Mouse (Mus musculus): Measurements from ENCODE around the gene Gm36028. TPM values are rescaled to one million over a fixed set of nuclear protein-coding genes. Genes with fewer than 3 reads are reported as not detected.

Gm36028 gene
- total RNA-seq (2021), result 0.34 and 0.41 TPM in 2 replicates
- long read RNA-seq, experiment 1, partial matches to known transcripts, result 0 of 1 reads
- long read RNA-seq, experiment 1, other reads (novel, unspliced or antisense), result 0 of 1 reads
- long read RNA-seq, experiment 2, partial matches to known transcripts, result 0 of 3 reads
- long read RNA-seq, experiment 2, other reads (novel, unspliced or antisense), result 1 of 3 reads

DNA sequence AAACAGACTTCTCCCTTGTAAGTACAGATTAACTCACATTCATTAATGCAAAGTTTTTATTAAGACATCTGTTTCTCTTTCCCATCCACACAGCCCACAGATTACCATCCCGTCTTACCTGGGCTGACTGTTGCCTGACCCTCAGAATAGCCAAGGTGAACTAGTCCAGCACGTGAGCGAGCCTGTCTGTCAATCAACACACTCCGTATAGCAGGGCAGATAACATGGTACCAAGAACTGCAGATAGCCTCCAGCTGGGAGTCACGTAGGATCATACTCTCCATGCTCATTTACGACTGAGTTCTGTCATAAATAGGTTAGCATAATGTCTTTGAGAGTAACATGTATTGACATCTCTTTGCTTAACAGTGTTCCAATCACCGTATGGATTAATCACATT, at the start of gene Gm36028:
Gm36028 (minus strand) TSS at position 118 of the 400 bp plus-strand sequence.
- no peak for DNase-seq

DNA sequence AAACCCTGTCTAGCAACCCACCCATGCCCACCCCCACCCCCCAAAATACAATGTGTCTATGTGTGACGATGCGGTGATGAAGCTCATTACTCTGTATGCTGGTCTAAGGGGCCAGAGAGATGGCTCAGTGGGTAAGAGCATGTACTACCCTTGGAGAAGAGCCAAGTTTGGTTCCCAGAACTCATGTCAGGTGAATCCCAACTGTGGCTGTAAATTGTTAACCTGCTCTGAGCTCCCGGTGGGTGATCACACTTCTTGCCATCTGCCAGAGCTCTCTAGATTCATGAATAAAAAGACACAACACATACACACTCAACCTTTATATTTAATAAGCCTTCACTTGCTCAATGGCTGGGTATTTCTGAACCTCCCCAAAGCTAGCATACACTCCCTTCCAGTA, 45.5 kb upstream of the Gm36028 start:
- no peak for DNase-seq

DNA sequence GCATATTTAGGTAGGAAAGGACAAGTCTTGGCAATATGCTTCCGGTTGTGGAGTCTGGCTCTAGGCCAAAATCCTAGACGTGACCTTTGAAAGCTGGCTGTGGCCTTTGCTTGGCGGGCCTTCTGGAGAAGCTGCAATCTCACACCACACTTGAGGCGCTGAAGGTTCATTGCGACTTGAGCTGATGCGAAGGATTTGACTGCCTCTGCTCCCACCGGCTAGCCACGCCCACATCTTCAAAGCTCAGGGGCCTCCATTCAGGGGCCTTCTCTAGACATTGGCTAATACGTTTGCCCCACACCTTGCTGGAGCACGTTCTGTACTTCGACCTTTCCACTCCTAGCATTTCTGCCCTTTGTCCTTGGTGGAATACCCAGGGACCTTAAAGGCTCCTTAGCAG, 40.4 kb upstream of the Gm36028 start:
- no peak for DNase-seq

DNA sequence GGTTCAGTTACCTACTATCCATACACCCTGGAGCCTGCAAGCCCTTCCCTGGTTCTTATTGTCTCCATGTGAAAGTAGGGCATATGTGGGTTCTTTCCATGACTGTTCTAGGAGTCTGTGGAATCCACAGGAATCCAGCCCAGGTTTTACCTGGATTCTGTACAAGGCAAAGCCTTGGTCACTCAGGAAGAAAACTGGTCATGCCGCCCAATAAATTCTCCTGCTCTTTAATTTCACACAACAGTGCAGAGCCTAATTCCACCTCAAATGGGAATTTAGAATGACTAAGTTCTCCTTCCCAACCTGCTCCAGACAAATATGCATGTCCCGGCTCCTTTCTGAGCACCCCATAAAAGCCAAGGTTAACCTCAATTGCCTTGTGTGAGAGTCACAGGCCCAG, 38.4 kb upstream of the Gm36028 start:
- peak; percentile 51 for DNase-seq

DNA sequence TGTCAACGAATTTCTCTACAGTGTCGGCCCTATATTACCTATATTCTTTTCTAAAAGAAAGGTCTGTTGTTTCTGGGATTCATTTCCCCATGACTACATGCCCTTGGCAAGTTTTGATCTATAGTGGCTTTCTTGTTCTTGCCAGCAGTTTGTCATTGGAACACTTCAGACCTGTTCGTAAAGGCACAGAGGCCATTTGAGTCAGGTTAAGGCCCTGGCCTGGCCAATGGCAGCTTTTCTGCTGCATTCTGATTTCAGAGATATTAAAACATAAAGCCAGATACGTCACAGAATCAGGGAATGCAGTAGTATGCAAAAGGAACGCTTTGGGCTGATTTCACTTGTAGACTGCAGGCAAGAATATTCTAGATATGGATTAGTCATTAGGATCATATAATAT, 37.8 kb upstream of the Gm36028 start:
- DNase-seq, result no peak

DNA sequence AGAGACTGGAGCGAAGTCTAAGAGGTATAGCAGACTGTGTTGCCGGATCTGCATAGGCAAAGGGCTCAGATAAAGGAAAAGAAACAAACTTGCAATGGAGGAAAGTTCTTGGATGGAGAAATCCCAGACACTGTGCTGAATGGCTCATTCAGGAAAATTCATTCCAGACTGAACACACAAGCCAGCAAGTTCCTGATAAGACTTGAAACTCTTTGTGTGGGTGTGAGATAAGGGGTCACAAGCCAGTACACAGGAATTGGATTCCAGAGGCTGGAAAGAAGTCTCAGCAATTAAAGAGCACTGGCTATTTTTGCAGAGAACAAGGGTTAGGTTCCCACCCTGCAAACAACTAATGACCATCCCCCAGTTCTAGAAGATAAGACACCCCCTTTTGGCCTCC, 33.0 kb upstream of the Gm36028 start:
- no peak for DNase-seq

DNA sequence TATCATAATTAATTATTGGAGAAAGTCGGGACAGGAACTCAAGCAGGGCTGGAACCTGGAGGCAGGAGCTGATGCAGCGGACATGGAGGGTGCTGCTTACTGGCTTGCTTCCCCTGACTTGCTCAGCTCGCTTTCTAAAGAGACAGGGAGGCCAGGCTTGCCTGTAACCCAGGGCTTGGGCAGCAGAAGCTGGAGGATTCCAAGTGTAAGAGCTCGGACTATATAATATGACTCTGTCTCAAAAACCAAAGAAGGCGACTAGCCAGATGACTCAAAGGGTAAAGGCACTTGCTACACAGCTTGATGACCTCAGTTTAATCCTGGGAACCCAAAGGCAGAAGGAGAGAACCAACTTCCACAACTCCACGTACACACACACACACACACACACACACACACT, 32.4 kb upstream of the Gm36028 start:
- DNase-seq, result no peak

DNA sequence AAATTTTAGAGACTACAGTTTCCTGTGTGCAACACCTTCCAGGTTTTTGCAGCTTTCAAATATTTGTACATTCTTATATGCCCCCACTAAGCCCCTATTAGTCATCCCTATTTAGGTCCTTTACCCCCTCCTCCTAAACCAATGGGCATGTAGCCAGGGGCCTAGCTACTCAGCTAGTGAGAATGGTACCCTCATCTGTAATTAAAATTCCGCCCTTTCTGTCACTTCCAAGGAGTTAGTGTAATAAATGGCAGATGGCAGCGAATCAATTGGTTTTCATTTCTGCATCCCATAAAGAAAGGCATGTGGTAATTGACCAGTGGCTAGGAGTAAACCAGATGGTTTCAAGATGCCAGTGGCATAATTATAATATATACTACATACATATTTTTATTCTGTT, 31.7 kb upstream of the Gm36028 start:
- no peak for DNase-seq

DNA sequence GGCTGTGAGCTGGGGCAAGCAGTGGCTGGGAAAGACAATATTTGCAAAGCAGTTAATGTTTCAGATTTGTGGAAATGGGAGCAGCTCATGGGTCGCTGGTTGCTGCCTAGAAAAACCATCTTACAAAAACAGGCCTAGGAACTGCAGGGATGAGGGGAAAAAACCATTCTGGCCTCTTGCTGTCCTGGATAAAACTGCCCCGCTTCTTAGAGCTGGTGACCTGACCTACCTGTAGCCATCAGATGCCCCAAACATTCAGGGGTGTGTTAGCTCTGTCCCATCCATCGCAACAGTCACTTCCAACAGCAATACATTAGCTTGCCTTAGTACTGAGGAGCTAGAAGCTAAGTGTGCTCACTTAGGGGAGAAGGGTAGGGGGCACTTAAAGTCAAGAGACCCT, 28.0 kb upstream of the Gm36028 start:
- no peak for DNase-seq

DNA sequence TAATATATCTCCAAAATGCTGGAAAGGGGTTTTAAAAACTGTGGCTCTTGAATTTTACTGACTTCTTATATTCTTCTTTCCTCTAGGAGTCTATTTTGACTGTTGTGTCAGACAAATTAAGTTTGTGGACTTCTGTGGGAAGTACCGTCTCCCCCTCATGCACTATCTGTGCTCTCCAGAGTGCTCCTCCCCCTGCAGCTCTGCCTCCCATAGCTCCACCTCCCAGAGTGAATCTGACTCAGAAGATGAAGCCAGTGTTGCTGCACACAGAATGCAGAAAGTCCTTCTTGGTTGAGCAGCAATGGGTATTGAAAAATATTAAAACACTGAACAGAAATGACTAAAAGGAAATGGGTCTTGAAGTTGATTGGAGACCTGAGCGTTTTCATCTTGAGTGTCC, 20.2 kb upstream of the Gm36028 start:
- DNase-seq, result peak; percentile 66

DNA sequence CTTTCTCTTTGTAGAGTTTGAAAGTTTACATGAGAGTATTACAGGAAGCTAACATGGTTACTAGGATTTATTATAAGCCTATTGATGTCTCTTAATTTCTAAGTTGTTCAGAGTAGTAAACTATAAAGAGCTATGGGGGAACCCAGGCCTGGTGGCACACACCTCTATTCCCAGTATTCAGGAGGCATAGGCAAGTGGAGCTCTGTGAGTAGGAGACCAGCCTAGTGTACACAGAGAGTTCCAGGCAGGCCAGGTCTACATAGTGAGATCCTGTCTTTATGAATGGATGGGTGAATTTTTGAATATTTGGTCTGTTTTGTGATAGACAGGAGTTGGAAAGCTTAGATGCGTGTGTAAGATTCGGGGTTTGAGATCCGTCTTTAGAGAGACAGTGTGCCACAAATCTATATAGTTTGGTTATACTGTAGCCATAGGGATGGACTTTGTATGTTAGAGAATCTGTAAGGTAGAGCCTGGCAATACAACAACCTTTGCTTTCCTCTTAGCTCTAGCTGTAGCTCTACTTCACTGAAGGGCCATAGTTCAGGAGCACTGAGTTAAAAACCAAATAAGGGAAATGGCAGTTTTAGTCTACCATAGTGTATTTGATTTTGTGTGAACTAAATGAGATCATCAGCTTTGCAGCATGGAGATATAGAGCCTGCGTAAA, 18.9 kb upstream of the Gm36028 start:
- no peak for DNase-seq

DNA sequence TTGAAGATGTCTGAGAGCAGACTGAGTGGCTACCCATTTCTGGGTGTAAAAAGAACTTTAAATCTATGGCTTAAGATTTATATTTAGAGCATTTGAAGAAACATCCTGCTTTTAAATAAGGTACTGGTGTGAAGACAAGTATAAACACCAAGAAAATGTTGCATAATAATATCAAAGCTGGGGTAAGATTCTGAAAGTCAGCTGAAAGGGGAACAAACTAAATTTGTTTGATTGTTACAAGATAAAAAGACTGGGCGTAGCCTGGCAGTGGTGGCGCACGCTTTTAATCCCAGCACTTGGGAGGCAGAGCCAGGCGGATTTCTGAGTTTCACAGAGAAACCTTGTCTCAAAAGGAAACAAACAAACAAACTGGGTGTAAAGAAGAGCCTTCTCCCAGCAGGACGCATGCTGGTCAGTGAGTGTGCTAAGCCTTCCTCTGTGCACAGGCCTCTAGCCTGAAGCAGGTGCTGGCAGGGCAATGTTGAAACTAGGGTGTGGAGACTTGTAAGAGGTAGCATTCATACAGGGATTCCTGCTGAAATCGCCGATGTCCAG, 18.1 kb upstream of the Gm36028 start:
- DNase-seq, result no peak

DNA sequence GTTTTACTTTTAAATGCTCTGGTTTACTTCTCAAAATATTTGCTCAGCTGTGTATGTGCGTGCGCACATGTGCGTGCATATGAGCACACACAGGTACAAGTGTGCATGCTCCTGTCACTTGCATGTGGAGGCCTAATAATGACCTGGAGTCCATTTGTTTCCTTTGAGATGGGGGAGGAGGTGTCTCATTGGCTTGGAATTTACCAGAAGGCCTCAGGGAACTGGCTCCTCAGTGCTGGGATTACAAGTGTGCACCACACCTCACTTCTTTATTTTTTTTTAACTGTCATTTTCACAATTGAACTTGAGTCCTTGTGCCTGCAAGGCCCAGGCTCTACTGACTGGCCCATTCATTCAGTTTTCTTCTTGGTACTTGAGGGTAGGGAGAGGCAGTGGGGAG, 16.5 kb upstream of the Gm36028 start:
- no peak for DNase-seq

DNA sequence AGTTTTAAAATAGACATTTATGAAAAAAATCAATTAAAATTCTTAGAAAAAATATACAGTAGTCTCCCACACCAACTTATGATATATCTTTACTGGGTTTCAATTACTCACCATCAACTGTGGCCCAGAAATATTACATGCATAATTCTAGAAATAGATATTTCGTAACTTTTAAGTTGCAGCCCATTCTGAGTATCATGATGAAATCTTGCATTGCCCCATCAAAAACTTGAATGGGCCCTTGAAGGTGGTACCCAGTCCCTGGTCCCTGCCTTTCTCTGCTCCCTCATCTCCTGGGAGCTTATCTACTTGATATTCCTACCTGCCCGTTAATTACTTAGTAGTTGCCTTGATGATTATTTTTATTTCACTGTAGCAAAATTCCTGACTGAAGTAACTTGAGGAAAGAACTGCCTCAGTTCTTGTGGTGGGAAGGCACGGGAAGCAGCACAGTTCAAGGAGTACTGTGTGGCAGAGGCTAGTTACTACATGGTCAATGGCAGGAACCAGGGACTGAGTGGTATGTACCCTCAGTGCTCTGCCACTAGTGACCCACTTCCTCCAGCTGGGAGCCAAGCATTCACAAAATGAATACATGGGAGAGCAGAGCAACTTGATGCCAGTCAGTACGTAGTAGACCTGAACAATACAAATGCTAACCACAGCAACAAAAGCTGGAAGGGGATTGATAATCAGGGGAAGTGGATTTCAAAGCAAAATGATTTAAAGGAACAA, 13.7 kb upstream of the Gm36028 start:
- no peak for DNase-seq

DNA sequence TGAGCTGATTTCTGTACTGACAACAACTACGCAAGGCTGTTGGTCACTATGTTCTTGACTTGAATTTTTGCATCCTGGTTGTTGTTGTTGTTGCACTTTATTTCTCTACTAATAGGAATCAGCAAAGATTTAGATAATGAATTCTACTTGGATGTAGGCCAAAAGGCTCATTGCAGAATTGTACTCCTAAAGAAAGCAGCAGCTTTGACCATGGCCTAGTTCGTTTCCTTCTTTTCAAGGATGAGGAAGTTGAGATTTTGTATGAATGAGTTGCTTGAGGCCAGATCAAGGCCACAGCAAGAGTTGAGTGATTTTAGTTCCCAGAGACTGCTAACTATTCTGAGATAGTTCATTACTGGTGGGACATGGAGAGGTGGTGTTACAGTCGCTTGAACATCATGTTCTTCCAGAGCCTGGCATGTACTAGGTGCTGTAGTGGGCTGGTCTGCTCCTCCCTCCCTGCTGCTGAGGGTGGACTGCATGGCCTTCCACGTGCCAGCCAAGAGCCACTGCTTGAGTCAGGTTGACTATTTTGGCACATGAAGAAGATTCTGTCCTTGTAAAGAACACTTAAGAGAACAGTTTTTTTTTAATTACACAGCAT, 10.3 kb upstream of the Gm36028 start:
- DNase-seq, result peak; percentile 79

DNA sequence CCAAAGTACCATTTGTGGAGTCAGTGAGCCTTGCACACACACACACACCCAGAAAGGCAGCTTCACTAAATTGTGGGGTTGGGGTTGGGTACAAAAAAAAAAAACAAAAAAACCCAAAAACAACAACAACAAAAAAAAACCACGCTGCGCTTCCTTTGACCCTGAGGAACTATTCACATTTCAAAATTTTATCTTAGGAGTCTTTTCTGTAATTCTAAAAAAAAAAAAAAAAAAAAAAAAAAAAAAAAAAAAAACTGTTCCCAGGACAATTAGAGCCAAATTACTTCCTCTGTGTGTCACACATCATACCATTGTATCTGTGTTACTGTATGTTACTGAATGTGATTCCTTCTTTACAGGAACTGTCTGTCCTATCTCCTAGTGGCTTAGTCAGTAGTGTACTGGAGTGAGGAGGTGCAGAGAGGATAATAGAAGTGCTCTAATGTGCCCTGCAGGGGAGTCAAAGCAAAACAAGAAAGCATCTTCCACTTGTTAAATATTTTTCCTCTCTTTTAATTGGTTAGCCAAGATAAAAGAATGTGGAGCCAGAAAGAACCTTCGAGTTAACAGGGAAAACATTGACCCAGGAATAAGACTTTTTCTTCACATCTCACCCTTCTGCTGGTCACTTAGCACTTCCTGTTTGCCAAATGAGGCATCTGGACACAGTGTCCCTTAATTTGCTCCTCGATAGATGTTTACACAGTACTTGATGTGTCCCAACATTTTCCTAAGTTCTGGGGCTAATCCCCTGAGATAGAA, 8.7 kb upstream of the Gm36028 start:
- DNase-seq, result no peak

DNA sequence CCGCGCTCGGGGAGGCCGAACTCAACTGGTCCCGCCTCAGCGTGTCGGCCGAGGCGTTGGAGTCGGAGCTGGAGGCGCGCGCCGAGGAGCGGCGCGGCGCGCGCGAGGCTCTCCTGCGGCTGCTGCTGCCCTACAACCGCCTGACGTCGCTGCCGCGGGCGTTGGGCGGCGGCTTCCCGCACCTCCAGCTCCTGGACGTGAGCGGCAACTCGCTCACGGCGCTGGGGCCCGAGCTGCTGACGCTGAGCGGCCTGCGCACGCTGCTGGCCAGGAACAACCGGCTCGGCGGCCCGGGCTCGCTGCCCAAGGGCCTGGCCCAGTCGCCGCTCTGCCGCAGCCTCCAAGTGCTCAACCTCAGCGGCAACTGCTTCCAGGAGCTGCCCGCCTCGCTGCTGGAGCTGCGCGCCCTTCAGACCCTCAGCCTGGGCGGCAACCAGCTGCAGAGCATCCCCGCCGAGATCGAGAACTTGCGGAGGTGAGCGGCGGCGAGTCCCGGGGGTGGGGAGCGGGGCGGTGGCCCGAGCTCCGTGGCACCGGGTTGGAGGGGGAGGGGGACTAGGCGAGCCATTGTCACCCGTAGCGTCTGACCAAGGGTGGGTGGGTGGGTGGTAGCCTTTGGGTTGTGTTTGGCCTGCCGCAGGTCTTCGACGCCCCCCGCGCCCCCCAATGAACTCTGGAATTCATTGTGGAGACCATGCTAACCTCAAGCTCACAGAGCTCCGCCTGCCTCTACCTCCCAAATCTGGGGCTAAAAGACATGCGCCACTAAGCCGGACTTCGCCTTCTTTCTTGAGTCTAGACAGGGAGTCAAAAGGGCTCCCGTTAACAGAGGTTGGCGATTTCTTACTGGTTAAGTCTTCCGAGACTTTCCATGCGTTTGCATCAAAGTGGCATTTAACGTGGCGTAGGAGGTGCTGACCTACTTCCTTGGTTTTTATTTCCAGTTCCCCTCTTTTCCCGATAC, 7.8 kb upstream of the Gm36028 start:
- peak; percentile 69 for DNase-seq

DNA sequence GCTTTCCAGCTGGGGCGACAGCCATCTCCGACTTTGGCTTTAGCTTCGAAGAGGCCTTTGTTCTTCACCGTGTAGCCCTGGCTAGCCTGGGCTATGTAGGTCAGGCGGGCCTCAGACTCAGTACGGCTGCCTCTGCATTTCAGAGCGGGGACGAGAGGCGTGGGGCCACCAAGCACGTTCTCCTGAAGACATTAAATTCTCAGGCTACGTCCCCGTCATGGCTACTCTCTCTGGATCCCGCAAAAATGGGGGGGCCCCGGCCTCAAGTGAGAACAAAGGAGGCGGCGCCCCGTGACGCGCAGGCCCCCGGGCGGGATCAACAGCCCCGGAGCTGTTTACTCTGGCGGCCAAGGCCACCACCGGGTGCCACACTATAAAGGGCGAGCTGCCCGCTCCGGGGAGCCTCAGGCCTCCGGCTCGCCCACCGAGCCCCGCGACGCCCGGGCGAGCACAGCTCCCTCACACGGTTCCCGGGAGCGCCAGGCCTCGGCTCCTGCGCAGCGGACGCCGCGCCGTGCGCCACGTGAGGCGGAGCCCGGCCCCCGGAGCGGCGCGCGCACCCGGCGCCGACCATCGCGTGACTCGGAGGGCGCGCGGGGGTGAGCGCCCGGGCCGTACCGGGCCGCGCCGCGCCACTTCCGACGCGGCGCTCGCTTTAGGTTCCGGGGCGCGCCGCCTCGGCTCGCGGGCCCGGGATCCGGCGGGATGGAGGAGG, 7.0 kb upstream of the Gm36028 start, which contains the start of gene Lrrc58:
Lrrc58 (plus strand) TSS at position 599 of the 715 bp plus-strand sequence.
- DNase-seq, result peak; percentile 92

DNA sequence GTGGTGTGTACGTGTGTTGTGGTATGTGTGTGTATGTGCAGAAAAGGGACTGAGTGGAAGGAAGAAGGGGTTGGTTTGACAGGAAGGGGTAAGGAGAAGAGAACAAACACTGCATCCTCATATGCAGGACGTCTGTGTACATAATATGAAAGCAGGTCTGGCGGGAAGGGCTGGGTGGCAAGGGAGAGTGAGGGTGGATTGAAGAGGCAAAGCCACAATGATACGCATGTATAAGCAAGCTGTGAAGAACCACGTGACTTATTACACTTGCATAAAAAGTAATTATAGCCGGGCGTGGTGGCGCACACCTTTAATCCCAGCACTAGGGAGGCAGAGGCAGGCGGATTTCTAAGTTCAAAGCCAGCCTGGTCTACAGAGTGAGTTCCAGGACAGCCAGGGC, 4.9 kb upstream of the Gm36028 start:
- no peak for DNase-seq

DNA sequence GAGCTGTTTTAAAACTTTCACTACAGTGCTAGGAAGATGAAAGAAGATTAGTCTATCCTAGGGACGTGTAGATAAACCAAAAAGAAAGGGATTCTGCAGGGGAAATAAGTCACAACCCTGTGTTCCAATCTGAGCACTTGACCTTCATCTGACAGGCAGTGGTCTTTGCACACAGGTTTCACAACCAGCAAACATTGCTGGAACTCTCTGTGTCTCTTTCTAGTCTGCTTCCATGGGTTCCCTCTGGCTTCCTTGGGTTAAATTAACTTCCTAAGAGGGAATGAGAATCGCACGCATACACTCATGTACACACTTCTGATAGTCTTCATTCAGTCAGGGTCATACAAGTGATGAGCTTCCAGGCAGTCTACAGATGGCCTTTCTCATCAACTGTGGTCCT, 2.9 kb upstream of the Gm36028 start:
- DNase-seq, result no peak

Measured in adrenal gland, postnatal 14 days (tissue).